Mouse (Mus musculus) adipocyte (in vitro differentiated cells): ENCODE measurements around the gene Camk2d.

Experiments used
- DNase-seq: peaks from one replicate; pipeline ENCODE4 v3.0.0-alpha.2; 2016; ENCODE audit warnings: low spot score

The Camk2d gene

GRCm38 (mm10) chr3:126751377-126752098 is 155.4 kb downstream of the Camk2d start:
- DNase-seq, result no peak

- DNase-seq, result no peak
Observed at GRCm38 (mm10) chr3:126752978-126753377, 156.9 kb downstream of the Camk2d start.

GRCm38 (mm10) chr3:126758398-126758797 is 162.3 kb downstream of the Camk2d start:
- DNase-seq, result no peak

- DNase-seq, result no peak
Observed at GRCm38 (mm10) chr3:126760608-126761007, 164.5 kb downstream of the Camk2d start.

GRCm38 (mm10) chr3:126764745-126765144 is 168.6 kb downstream of the Camk2d start:
- no peak for DNase-seq

GRCm38 (mm10) chr3:126770056-126770455 is 174.0 kb downstream of the Camk2d start:
- DNase-seq, result no peak

- DNase-seq, result no peak
Observed at GRCm38 (mm10) chr3:126771032-126771431, 174.9 kb downstream of the Camk2d start.

- DNase-seq, result peak; percentile 79
Observed at GRCm38 (mm10) chr3:126771541-126771940, 175.4 kb downstream of the Camk2d start.

- no peak for DNase-seq
Observed at GRCm38 (mm10) chr3:126776001-126776400, 179.9 kb downstream of the Camk2d start.

GRCm38 (mm10) chr3:126777101-126777500 is 181.0 kb downstream of the Camk2d start:
- DNase-seq, result no peak

GRCm38 (mm10) chr3:126777879-126778278 is 181.8 kb downstream of the Camk2d start:
- DNase-seq, result no peak

GRCm38 (mm10) chr3:126780014-126780615 is 184.0 kb downstream of the Camk2d start:
- DNase-seq, result no peak

- DNase-seq, result no peak
Observed at GRCm38 (mm10) chr3:126793035-126793964, 197.2 kb downstream of the Camk2d start.

GRCm38 (mm10) chr3:126795904-126796303 is 199.8 kb downstream of the Camk2d start:
- no peak for DNase-seq

- no peak for DNase-seq
Observed at GRCm38 (mm10) chr3:126797025-126797424, 200.9 kb downstream of the Camk2d start.

- no peak for DNase-seq
Observed at GRCm38 (mm10) chr3:126797810-126798209, 201.7 kb downstream of the Camk2d start.

- DNase-seq, result no peak
Observed at GRCm38 (mm10) chr3:126802988-126803387, 206.9 kb downstream of the Camk2d start.

GRCm38 (mm10) chr3:126804968-126805367 is 208.9 kb downstream of the Camk2d start:
- DNase-seq, result no peak

- DNase-seq, result no peak
Observed at GRCm38 (mm10) chr3:126806145-126806544, 210.0 kb downstream of the Camk2d start.

- no peak for DNase-seq
Observed at GRCm38 (mm10) chr3:126809915-126810314, 213.8 kb downstream of the Camk2d start.

GRCm38 (mm10) chr3:126810372-126811090 is 214.4 kb downstream of the Camk2d start:
- DNase-seq, result no peak

GRCm38 (mm10) chr3:126811646-126812045 is 215.5 kb downstream of the Camk2d start:
- DNase-seq, result peak; percentile 39
